Mouse (Mus musculus): Measurements from ENCODE around the gene Kifc5b. TPM values are rescaled to one million over a fixed set of nuclear protein-coding genes. Genes with fewer than 3 reads are reported as not detected.

The Kifc5b gene
- total and polyA plus RNA-seq, 2 experiments from 2014 or later: 1.5 to 3.3 TPM

DNA sequence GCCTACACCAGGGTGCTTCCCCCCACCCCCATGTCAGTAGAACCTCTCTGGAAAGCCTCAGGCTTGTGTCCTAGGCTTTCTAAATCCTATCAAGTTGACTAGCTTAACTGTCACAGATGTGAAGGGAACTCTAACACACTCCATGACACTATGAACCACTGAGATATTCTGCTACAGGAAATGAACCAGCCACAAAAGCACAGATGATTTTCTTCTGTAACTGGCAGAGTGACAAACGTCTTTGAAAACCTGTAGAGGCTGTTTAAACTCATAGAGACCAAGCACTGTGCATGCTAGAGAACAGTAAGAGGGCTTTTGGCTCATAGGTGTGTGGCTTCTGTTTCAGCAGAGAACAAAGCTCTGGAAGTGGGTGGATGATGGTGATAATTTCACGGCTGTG, 64.2 kb downstream of the Kifc5b start:
- Histone ChIP-seq H3K9ac (no peak overlapping the region), H3K4me2 (ENCODE audit: low read depth) (no peak overlapping the region), H3K9me3 (ENCODE audit: low read length) (no peaks in the 10 kb centered on the region), H3K36me3 (ENCODE audit: insufficient read depth) (peaks cover 21% of the 10 kb centered on the region), H3K4me3 (ENCODE audit: low read depth, low read length) (no peak overlapping the region), H3K27ac (ENCODE audit: low read depth, low read length) (no peak overlapping the region), H3K4me1 (ENCODE audit: insufficient read depth) (no peaks in the 10 kb centered on the region), H3K27me3 (ENCODE audit: insufficient read depth, low read length) (no peaks in the 10 kb centered on the region)
- ATAC-seq (no peak), DNase-seq (no peak)
- WGBS: 77% methylated on average over 2 of the region's 2 CpGs
- TF ChIP-seq CTCF (IDR thresholded peaks at IDR 0.05; ENCODE audit: low read depth): no peak

Small RNA genes lying within 50 kb of the gene (microRNA-seq; reads per million reads assigned to microRNA genes)
- gene Gm27775: 0 reads per million in 2 experiments
- gene Mir3083: 1.5 to 4.3 reads per million in 2 experiments
- 0 to 0.98 reads per million in 2 experiments for gene Mir6968

Other genes starting within 250 kb of the Kifc5b start
- gene Crebrf, start 201.4 kb upstream of the Kifc5b start, total RNA-seq (2014; rRNA removed): 26.0 and 31.4 TPM in 2 replicates
- 7.2 and 11.0 TPM in 2 replicates for gene Crebrf, start 201.4 kb upstream of the Kifc5b start, polyA plus RNA-seq (2015; fragmentation: Nextera tagmentation; extraction: Ambion mirVana)
- 57.5 and 60.0 TPM in 2 replicates for gene Bnip1, start 136.0 kb upstream of the Kifc5b start, total RNA-seq (2014; rRNA removed)
- 39.4 and 52.0 TPM in 2 replicates for gene Bnip1, start 136.0 kb upstream of the Kifc5b start, polyA plus RNA-seq (2015; fragmentation: Nextera tagmentation; extraction: Ambion mirVana)
- 0.14 TPM in 1 of 2 replicates, not detected in the other for gene Nkx2-5, start 72.1 kb upstream of the Kifc5b start, total RNA-seq (2014; rRNA removed)
- gene Nkx2-5, start 72.1 kb upstream of the Kifc5b start, polyA plus RNA-seq (2015; fragmentation: Nextera tagmentation; extraction: Ambion mirVana): not detected in 2 replicates
- gene Phf1, start 16.0 kb downstream of the Kifc5b start, total RNA-seq (2014; rRNA removed): 35.4 and 38.9 TPM in 2 replicates
- gene Phf1, start 16.0 kb downstream of the Kifc5b start, polyA plus RNA-seq (2015; fragmentation: Nextera tagmentation; extraction: Ambion mirVana): 20.4 and 24.1 TPM in 2 replicates
- 44.4 and 44.9 TPM in 2 replicates for gene Cuta, start 22.5 kb downstream of the Kifc5b start, total RNA-seq (2014; rRNA removed)
- 147 and 158 TPM in 2 replicates for gene Cuta, start 22.5 kb downstream of the Kifc5b start, polyA plus RNA-seq (2015; fragmentation: Nextera tagmentation; extraction: Ambion mirVana)
- 84.2 and 85.2 TPM in 2 replicates for gene Syngap1, start 24.2 kb downstream of the Kifc5b start, total RNA-seq (2014; rRNA removed)
- gene Syngap1, start 24.2 kb downstream of the Kifc5b start, polyA plus RNA-seq (2015; fragmentation: Nextera tagmentation; extraction: Ambion mirVana): 3.1 and 5.0 TPM in 2 replicates
- 20.9 and 22.5 TPM in 2 replicates for gene Zbtb9, start 56.1 kb downstream of the Kifc5b start, total RNA-seq (2014; rRNA removed)
- gene Zbtb9, start 56.1 kb downstream of the Kifc5b start, polyA plus RNA-seq (2015; fragmentation: Nextera tagmentation; extraction: Ambion mirVana): 4.2 and 6.8 TPM in 2 replicates
- gene Bak1, start 111.9 kb downstream of the Kifc5b start, total RNA-seq (2014; rRNA removed): 36.5 and 48.1 TPM in 2 replicates
- 2.5 and 3.5 TPM in 2 replicates for gene Bak1, start 111.9 kb downstream of the Kifc5b start, polyA plus RNA-seq (2015; fragmentation: Nextera tagmentation; extraction: Ambion mirVana)
- 1.8 and 2.9 TPM in 2 replicates for gene Itpr3, start 140.2 kb downstream of the Kifc5b start, total RNA-seq (2014; rRNA removed)
- gene Itpr3, start 140.2 kb downstream of the Kifc5b start, polyA plus RNA-seq (2015; fragmentation: Nextera tagmentation; extraction: Ambion mirVana): 0.30 TPM in 2 replicates
- 214 and 330 TPM in 2 replicates for gene Uqcc2, start 216.8 kb downstream of the Kifc5b start, total RNA-seq (2014; rRNA removed)
- 388 and 459 TPM in 2 replicates for gene Uqcc2, start 216.8 kb downstream of the Kifc5b start, polyA plus RNA-seq (2015; fragmentation: Nextera tagmentation; extraction: Ambion mirVana)

All from forebrain, postnatal 0 days (tissue).